Mouse (Mus musculus): ENCODE data around the gene Tbc1d4. TPM values are rescaled to one million over a fixed set of nuclear protein-coding genes. Genes with fewer than 3 reads are reported as not detected.

The Tbc1d4 gene
- 12.5 and 12.9 TPM in 2 replicates for polyA plus RNA-seq (2015; fragmentation: Nextera tagmentation; extraction: Ambion mirVana)

DNA sequence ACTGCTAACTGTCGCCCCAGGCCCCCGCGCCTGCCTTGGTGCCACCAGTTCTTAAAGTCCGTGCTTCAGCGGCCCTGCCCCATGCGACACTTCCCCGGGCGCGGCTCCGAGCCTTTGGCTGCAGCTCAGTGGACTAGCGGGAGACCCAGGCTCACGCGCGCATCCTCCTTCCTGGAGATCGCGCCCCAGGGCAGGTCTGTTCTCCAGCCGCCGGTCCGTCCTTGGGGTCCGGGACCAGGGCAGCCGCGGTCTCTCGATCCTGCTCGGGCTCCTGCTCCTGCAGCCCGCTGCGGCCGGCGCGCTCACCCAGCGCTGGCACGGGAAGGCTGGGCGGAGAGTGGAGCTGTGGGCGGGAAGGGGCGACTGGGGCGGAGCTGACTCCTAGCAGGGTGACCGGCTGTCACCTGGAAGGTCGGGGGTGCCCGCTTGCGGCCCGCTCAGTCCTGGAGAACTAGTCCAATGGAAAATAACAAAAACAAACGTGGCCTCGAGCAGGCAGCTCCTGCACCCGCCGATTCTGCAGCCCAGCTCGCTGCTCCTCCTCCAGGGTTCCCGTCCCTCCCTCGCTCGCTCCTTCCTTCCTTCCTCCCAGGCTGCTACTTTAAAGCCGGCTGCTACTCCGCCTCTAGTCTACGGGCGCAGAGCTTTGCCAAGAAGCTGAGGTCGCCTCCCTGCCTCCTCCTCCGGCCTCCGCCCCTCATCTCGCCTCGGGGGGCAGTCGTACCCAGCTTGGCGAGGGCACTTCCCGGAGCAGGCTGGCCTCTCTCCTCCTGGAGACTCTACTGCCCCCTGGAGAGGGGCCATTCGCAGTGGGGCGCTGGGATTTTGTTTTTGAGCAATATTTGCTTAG, at the start of gene Tbc1d4:
Tbc1d4 (minus strand) TSS at position 673 of the 850 bp plus-strand sequence.
- Histone ChIP-seq H3K27ac (peak within 1 kb of the TSS; percentile 78), H3K9me3 (no peaks in the 10 kb centered on the region), H3K9ac (peak within 1 kb of the TSS; percentile 77), H3K36me3 (no peaks in the 10 kb centered on the region), H3K4me3 (peak within 1 kb of the TSS; percentile 87), H3K27me3 (no peaks in the 10 kb centered on the region), H3K4me1 (peaks cover 7% of the 10 kb centered on the region), H3K4me2 (peak within 1 kb of the TSS; percentile 98)
- under 1% methylated on average over 62 of the region's 62 CpGs for whole genome bisulfite sequencing
- ATAC-seq (ENCODE audit: borderline replicate concordance, extremely low read depth, low FRiP score, low TSS enrichment) = peak; percentile 91

DNA sequence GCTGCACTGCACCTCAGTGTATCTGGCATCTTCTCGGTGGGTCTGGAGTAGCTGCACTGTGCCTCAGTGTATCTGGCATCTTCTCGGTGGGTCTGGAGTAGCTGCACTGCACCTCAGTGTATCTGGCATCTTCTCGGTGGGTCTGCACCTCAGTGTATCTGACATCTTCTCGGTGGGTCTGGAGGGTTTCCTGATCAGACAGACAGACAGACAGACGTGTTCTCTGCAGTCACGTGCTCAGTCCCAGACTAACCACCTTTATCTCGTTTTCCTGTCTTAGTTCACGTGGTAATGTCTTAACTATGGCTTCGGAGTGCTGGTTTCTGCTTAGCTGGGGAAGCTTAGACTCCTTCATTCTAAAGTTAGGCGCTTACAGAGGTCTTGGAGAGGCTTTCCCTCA, 47.3 kb upstream of the Tbc1d4 start:
- peaks cover 4% of the 10 kb centered on the region for H3K4me1 ChIP-seq
- H3K27me3 ChIP-seq = no peaks in the 10 kb centered on the region
- H3K4me2 ChIP-seq = no peak overlapping the region
- no peaks in the 10 kb centered on the region for H3K36me3 ChIP-seq
- 80% methylated on average over 10 of the region's 10 CpGs for WGBS
- H3K4me3 ChIP-seq = no peak overlapping the region
- no peak for ATAC-seq (ENCODE audit: borderline replicate concordance, extremely low read depth, low FRiP score, low TSS enrichment)
- H3K27ac ChIP-seq = no peak overlapping the region
- no peaks in the 10 kb centered on the region for H3K9me3 ChIP-seq
- H3K9ac ChIP-seq = no peak overlapping the region

DNA sequence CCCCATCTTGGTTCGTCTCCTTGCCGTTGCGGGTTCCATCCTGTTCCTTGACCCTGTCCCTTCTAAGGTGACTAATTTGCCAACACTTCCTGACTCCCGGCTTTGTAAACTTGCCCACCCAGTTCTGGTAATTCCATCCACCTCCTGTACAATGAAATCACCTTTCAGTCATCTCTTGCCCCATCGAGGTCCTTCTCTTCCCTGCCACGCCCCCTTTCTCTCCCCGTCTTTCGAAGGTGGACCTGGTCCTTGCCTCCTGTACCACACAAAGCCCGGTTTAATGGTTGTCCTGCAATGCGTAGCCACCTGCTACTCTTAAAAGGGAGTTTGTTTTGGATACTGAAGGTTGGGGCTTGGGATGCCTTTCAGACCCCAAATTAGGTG, 45.5 kb upstream of the Tbc1d4 start:
- peak overlapping the region; percentile 99 for H3K4me3 ChIP-seq
- no peaks in the 10 kb centered on the region for H3K36me3 ChIP-seq
- ATAC-seq (ENCODE audit: borderline replicate concordance, extremely low read depth, low FRiP score, low TSS enrichment) = 0 out of 2 replicates have a peak, but pooled peaks have one; percentile 8
- peak overlapping the region; percentile 75 for H3K9ac ChIP-seq
- no peaks in the 10 kb centered on the region for H3K9me3 ChIP-seq
- H3K4me2 ChIP-seq = peak overlapping the region; percentile 92
- under 1% methylated on average over 10 of the region's 10 CpGs for WGBS
- no peak overlapping the region for H3K27ac ChIP-seq
- H3K27me3 ChIP-seq = no peaks in the 10 kb centered on the region
- H3K4me1 ChIP-seq = peaks cover 4% of the 10 kb centered on the region

DNA sequence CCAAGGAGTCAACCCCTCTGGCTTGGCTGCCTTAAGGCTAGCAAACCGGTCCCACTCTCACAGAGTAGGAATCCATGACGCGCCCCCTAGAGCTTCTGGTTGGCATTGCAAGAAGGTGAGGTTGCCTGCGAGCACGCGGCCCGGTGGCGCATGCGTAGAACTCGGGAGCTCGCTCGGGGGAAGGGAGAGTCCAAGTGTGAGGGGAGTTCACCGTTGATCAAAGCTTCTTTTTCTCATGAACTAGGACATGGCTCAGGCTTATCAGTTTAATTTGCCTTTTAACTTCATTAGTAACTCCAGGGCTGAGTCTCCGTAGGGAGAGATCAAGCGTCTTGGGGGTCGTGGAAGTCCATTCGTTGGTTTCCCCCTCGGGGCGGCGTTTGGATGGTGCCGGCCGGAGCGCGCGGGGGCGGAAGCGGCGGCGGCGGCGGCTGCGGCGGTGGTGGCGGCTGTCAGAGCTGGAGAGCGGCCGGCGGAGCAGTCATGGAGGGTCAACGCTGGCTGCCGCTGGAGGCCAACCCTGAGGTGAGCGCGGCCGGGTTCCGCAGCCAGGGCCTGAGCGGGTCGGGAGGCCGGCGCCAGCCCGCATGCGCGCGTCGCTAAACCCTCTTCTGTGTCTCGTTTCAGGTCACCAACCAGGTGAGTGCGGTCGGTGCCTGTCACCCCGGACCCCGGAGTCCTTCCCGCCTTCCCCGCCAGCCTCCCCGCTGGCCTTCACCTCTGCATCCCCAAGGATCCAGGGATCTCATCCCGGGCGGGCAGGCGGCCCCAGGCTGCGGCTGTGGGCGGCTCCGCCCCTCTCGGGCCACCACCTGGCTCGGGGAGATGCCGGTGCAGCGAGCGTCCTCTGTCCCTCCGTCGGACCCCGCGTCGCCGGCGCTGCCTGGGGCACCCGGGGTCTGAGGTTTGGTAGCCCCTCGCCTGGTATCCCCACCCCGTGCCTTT, 44.9 kb upstream of the Tbc1d4 start, which contains the start of gene Uchl3:
Uchl3 (plus strand) TSS at position 387 of the 945 bp plus-strand sequence.
- H3K27me3 ChIP-seq = no peaks in the 10 kb centered on the region
- peak within 1 kb of the TSS; percentile 99 for H3K4me3 ChIP-seq
- peak within 1 kb of the TSS; percentile 92 for H3K4me2 ChIP-seq
- under 1% methylated on average over 77 of the region's 81 CpGs for whole genome bisulfite sequencing
- H3K36me3 ChIP-seq = no peaks in the 10 kb centered on the region
- H3K27ac ChIP-seq = peak within 1 kb of the TSS; percentile 52; the same call in 1 of the 2 replicates
- H3K9ac ChIP-seq = peak within 1 kb of the TSS; percentile 75
- H3K4me1 ChIP-seq = peaks cover 4% of the 10 kb centered on the region
- H3K9me3 ChIP-seq = no peaks in the 10 kb centered on the region
- ATAC-seq (ENCODE audit: borderline replicate concordance, extremely low read depth, low FRiP score, low TSS enrichment) = peak; percentile 92

DNA sequence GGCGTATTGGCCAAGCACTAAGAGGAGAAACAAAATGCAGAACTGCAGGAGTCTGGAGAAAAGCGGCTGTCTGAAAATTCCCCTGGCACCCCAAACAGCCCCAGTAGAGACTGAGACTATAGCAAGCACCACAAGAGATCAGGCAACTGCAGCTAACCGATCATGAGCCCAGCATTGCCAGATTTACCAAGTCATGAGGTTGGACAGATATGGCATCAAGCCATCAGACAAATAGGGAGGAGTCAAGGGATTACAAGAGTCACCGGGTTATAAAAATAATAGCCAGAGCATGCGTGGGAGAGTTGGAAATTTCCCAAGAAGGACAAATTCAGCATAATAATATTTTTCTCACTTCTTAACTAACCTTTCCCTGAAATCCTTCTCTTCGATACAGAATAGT, 43.6 kb upstream of the Tbc1d4 start:
- Histone ChIP-seq H3K27me3 (no peaks in the 10 kb centered on the region), H3K36me3 (no peaks in the 10 kb centered on the region), H3K4me3 (no peak overlapping the region), H3K27ac (no peak overlapping the region), H3K4me2 (no peak overlapping the region), H3K4me1 (peaks cover 4% of the 10 kb centered on the region), H3K9ac (no peak overlapping the region), H3K9me3 (no peaks in the 10 kb centered on the region)
- no peak for ATAC-seq (ENCODE audit: borderline replicate concordance, extremely low read depth, low FRiP score, low TSS enrichment)
- WGBS = 86% methylated on average over 6 of the region's 6 CpGs

DNA sequence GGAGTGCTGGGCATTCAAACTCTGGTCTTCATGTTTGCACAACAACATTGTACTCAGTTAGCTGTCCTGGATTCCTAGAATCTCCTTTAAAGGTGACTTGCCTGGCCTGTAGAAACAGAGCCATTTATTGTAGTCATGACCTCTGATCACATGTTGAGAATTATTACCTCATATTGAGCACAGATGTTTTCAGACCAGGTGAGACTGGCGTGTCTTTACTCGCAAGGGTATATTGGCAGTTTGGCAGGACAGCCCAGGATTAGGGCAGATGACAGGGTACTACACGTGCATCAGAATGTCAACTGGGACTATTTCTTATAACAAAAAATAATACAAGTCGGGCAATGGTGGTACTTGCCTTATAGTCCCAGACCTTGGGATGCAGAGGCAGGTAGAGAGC, 41.6 kb upstream of the Tbc1d4 start:
- 78% methylated on average over 4 of the region's 4 CpGs for WGBS
- no peak for ATAC-seq (ENCODE audit: borderline replicate concordance, extremely low read depth, low FRiP score, low TSS enrichment)
- Histone ChIP-seq H3K4me3 (no peak overlapping the region), H3K27ac (no peak overlapping the region), H3K4me1 (peaks cover 4% of the 10 kb centered on the region), H3K9me3 (no peaks in the 10 kb centered on the region), H3K4me2 (no peak overlapping the region), H3K9ac (no peak overlapping the region), H3K36me3 (no peaks in the 10 kb centered on the region), H3K27me3 (no peaks in the 10 kb centered on the region)

DNA sequence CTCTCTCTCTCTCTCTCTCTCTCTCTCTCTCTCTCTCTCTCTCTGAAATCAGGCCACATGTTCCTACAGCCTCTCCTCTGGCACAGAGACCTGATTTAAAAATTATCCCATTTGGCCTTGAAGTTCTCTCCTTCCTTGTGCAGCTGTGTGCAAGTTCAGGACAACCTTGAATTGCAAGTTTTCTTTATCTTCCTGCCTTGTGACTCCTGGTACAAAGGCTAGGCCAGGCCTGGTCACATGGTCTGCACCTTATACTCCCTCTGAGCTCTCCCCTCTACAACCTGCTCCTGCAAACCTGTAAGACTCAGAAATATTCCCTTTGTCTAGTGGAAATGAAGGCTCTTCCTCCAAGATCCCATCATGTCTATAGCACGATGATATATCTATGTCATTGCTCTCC, 36.0 kb upstream of the Tbc1d4 start:
- no peak overlapping the region for H3K9ac ChIP-seq
- 74% methylated on average over 1 of the region's 1 CpGs for WGBS
- no peak overlapping the region for H3K27ac ChIP-seq
- H3K36me3 ChIP-seq = no peaks in the 10 kb centered on the region
- no peaks in the 10 kb centered on the region for H3K4me1 ChIP-seq
- no peaks in the 10 kb centered on the region for H3K27me3 ChIP-seq
- no peak for ATAC-seq (ENCODE audit: borderline replicate concordance, extremely low read depth, low FRiP score, low TSS enrichment)
- no peaks in the 10 kb centered on the region for H3K9me3 ChIP-seq
- no peak overlapping the region for H3K4me2 ChIP-seq
- H3K4me3 ChIP-seq = no peak overlapping the region

DNA sequence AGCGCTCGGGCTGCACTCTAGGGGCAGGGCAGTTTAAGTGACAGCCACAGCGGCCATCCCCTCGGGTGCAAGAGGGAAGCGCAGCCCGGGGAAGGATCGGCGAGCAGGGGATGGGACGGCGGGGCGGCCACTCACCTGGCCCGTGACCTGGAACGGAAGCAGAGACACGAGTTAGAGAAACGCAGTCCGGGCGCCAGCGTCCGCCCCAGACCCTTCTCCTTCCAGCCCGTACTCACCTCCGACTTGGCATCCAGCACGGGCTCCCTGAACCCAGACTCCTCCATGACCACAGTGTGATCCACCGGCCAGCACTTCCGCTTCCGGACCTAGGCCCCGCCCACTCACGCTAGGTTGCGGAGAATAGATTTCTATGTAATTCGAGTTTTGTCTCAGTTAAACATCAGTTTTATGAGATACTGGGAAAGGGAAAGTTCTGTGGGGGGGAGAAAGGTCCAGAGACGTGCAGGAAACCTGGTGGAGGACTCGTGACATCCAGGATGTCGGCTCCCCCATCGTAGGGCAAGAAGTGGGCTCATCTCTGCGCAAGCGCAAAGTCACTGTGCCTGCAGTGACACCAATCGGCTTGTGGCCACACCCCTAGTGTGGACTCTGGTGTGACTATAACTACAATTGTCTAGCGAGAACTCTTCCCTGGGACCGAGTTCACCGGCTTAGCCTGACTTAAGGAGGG, 31.3 kb upstream of the Tbc1d4 start, which contains the start of gene Commd6:
Commd6 (minus strand) TSS at position 534 of the 691 bp plus-strand sequence.
- WGBS = under 1% methylated on average over 35 of the region's 39 CpGs
- peak; percentile 99 for ATAC-seq (ENCODE audit: borderline replicate concordance, extremely low read depth, low FRiP score, low TSS enrichment)
- H3K27me3 ChIP-seq = no peaks in the 10 kb centered on the region
- no peaks in the 10 kb centered on the region for H3K36me3 ChIP-seq
- peak within 1 kb of the TSS; percentile 63 for H3K4me2 ChIP-seq
- H3K9ac ChIP-seq = peak within 1 kb of the TSS; percentile 79
- no peaks in the 10 kb centered on the region for H3K9me3 ChIP-seq
- H3K4me1 ChIP-seq = peaks cover 6% of the 10 kb centered on the region
- peak within 1 kb of the TSS; percentile 95 for H3K4me3 ChIP-seq
- H3K27ac ChIP-seq = peak within 1 kb of the TSS; percentile 83

DNA sequence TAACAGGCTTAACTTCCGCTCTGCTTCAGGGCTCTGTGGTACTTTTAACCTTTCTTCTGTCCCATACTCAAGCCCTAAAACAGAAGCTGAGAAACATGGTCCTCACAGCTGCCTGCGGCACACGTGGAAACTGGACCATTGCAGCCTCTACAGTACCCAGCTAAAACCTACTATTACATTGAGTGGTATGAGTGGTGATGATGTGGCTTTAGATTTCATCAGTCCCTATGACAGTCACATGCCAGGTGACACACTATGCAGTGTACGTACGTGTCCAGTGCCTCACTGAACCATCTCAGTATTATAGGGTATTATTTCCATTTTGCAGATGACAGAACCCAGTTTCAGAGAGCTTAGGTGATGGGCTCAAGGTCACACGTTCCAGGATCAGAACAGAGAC, 28.4 kb upstream of the Tbc1d4 start:
- 92% methylated on average over 6 of the region's 6 CpGs for WGBS
- Histone ChIP-seq H3K4me1 (peaks cover 6% of the 10 kb centered on the region), H3K9me3 (no peaks in the 10 kb centered on the region), H3K4me3 (no peak overlapping the region), H3K4me2 (no peak overlapping the region), H3K9ac (no peak overlapping the region), H3K27me3 (no peaks in the 10 kb centered on the region), H3K36me3 (peaks cover 10% of the 10 kb centered on the region; the same call in 1 of the 2 replicates), H3K27ac (no peak overlapping the region)
- ATAC-seq (ENCODE audit: borderline replicate concordance, extremely low read depth, low FRiP score, low TSS enrichment) = no peak

DNA sequence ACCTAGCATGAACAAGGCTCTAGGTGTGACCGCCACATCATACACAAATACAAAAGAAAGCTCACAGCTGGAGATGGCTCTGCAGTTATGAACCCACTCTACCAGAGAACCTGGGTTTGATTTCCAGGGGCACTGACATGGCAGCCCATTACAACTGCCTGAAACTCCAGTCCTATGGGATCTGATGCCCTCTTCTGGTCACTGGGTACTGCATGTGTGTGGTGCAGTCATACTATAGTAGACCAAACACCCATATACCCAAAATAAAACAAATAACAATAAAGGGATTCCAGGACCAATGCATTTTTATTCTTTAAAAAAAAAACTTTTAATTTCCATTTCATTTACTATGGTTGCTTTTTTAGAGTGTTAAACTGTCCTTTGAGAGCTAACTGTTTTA, 26.8 kb upstream of the Tbc1d4 start:
- Histone ChIP-seq H3K27me3 (no peaks in the 10 kb centered on the region), H3K9me3 (no peaks in the 10 kb centered on the region), H3K36me3 (peaks cover 13% of the 10 kb centered on the region), H3K9ac (no peak overlapping the region), H3K4me3 (no peak overlapping the region), H3K4me1 (peaks cover 6% of the 10 kb centered on the region), H3K4me2 (no peak overlapping the region), H3K27ac (no peak overlapping the region)
- 96% methylated on average over 1 of the region's 1 CpGs for WGBS
- no peak for ATAC-seq (ENCODE audit: borderline replicate concordance, extremely low read depth, low FRiP score, low TSS enrichment)

DNA sequence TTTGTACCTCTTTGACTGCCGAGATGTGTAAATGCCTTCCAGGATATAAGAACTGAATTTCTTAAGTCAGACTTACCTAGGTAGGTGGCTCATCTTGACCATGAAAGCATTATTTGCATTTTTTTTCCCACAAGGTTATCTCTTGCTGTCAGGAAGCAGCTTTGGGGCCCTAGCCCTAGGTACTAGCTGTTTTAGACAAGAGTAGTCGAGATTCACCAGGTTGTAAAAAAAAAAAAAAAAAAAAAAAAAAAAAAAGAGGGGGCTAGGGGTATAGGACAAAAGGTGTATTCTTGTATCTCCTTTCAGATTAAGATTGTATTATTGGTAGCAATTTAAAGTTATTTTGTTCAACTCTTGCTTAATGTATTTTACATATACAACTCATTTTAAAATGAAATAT, 21.6 kb upstream of the Tbc1d4 start:
- H3K9me3 ChIP-seq = no peaks in the 10 kb centered on the region
- WGBS = 74% methylated on average over 2 of the region's 2 CpGs

More for the DNA sequence above, 21.6 kb upstream of the Tbc1d4 start:
- no peak overlapping the region for H3K4me3 ChIP-seq
- H3K9ac ChIP-seq = no peak overlapping the region
- no peak overlapping the region for H3K27ac ChIP-seq
- no peaks in the 10 kb centered on the region for H3K4me1 ChIP-seq
- no peak for ATAC-seq (ENCODE audit: borderline replicate concordance, extremely low read depth, low FRiP score, low TSS enrichment)
- H3K36me3 ChIP-seq = peaks cover 13% of the 10 kb centered on the region
- H3K4me2 ChIP-seq = no peak overlapping the region
- H3K27me3 ChIP-seq = no peaks in the 10 kb centered on the region

Measured in lung, embryonic 15.5 days (tissue).